In the genomic region with DNA sequence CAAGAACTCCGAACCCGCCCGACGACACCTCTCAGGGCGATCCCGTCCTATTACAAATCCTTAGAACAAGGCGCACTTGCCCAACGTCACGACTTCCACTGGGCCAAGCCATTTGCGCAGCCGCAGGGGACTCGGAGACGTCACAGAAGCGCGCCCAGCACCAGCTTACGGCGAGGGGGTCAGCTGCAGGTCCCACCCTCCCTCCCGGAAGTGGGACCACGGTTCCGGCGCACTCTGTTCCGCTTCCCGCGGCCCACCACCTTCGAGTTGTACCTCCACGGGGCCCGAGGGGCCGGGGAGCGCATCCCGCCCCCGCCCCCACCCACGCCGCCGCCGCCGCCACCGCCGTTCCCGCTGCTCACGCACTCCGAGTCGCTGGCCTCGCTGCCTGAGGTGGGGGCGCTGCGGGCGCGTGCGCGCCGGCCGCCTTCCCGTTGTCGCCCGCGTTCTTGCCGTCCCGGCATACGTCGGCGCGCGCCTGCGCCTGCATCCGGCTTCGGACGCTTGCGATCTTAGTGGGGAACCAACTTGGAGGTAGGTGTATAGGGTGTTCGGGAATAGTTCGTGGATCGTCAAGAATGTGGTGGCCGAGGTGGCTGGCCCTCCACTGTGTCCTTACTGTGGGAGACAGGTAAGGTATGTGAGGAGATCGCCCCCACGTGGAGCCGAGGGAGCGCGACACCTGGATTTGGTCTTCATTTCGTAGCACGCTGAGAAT, we compare ENCODE assay signal across 8 mouse cellular contexts. TPM values are rescaled to one million over a fixed set of nuclear protein-coding genes. Genes with fewer than 3 reads are reported as not detected.
DNase-seq lines count a peak whose midpoint lies in the region; ATAC-seq and TF ChIP-seq lines count a peak whose summit lies in the region.

A gene (plus strand): TSS at position 237 of the 718 bp plus-strand sequence.
A gene (minus strand): TSS at position 640 of the 718 bp plus-strand sequence.

- under 1% methylated on average over 78 of the region's 78 CpGs for WGBS in forebrain, embryonic 12.5 days
- WGBS in heart, postnatal 0 days = under 1% methylated on average over 60 of the region's 78 CpGs
- under 1% methylated on average over 77 of the region's 78 CpGs for WGBS in large intestine, adult 2 months
- under 1% methylated on average over 62 of the region's 78 CpGs for WGBS in liver, postnatal 0 days (ENCODE audit: insufficient replicate concordance)
- WGBS in neural tube, embryonic 14.5 days = 2% methylated on average over 52 of the region's 78 CpGs

- no peak for TF ChIP-seq EP300 in heart, postnatal 0 days (IDR thresholded peaks at IDR 0.05; ENCODE audit: low read depth)
- TF ChIP-seq EP300 in liver, postnatal 0 days (IDR thresholded peaks at IDR 0.05; ENCODE audit: low read depth) = peak; percentile 32; the same call in 1 of the 2 replicates

- no peaks in the 10 kb centered on the region for H3K27me3 ChIP-seq in E14TG2a.4 (ENCODE audit: insufficient read depth, low read length)
- no peaks in the 10 kb centered on the region for H3K27me3 ChIP-seq in forebrain, embryonic 12.5 days
- H3K27me3 ChIP-seq in heart, postnatal 0 days (ENCODE audit: control insufficient read depth, insufficient read depth, low read length) = no peaks in the 10 kb centered on the region
- no peaks in the 10 kb centered on the region for H3K27me3 ChIP-seq in liver, postnatal 0 days (ENCODE audit: insufficient read depth, low read length)
- no peaks in the 10 kb centered on the region for H3K27me3 ChIP-seq in neural tube, embryonic 14.5 days (ENCODE audit: control insufficient read depth, insufficient read depth, low read length)

- peak; percentile 98 for ATAC-seq in forebrain, embryonic 12.5 days (ENCODE audit: low FRiP score)
- peak; percentile 97 for ATAC-seq in heart, postnatal 0 days (ENCODE audit: insufficient read depth, low read depth)
- peak; percentile 96 for ATAC-seq in liver, postnatal 0 days
- peak; percentile 98 for ATAC-seq in neural tube, embryonic 14.5 days (ENCODE audit: low read depth)

- DNase-seq in c-Kit-positive CD71-positive TER-119-positive erythroid progenitor cells, embryonic 14.5 days (ENCODE audit: low spot score) = peak; percentile 91
- DNase-seq in heart, postnatal 0 days (ENCODE audit: low spot score) = peak; percentile 94
- DNase-seq in large intestine, adult 2 months (ENCODE audit: low read depth, low spot score) = peak; percentile 81
- peak; percentile 96 for DNase-seq in liver, postnatal 0 days
- DNase-seq in testis, postnatal 10 days (ENCODE audit: low spot score) = peak; percentile 97

- peak; percentile 42 for TF ChIP-seq CTCF in E14TG2a.4 (conservative IDR thresholded peaks at IDR 0.05; ENCODE audit: low read length)
- TF ChIP-seq CTCF in heart, postnatal 0 days (IDR thresholded peaks at IDR 0.05; ENCODE audit: low read depth) = peak; percentile 69
- peak; percentile 93 for TF ChIP-seq CTCF in liver, postnatal 0 days (IDR thresholded peaks at IDR 0.05; ENCODE audit: low read depth)

- H3K4me3 ChIP-seq in E14TG2a.4 (replicated peaks; ENCODE audit: low read length) = peak within 1 kb of the TSS; percentile 94
- peak within 1 kb of the TSS; percentile 88 for H3K4me3 ChIP-seq in forebrain, embryonic 12.5 days (replicated peaks)
- peak within 1 kb of the TSS; percentile 91 for H3K4me3 ChIP-seq in heart, postnatal 0 days (ENCODE audit: low read depth, low read length)
- peak within 1 kb of the TSS; percentile 87 for H3K4me3 ChIP-seq in liver, postnatal 0 days (ENCODE audit: low read depth, low read length)
- H3K4me3 ChIP-seq in neural tube, embryonic 14.5 days (ENCODE audit: low read depth, low read length) = peak within 1 kb of the TSS; percentile 81

- peaks cover 75% of the 10 kb centered on the region for H3K36me3 ChIP-seq in E14TG2a.4 (ENCODE audit: insufficient read depth, low read length)
- peaks cover 55% of the 10 kb centered on the region for H3K36me3 ChIP-seq in forebrain, embryonic 12.5 days (replicated peaks)
- peaks cover 57% of the 10 kb centered on the region for H3K36me3 ChIP-seq in heart, postnatal 0 days (replicated peaks; ENCODE audit: control insufficient read depth, insufficient read depth, low read length)
- peaks cover 32% of the 10 kb centered on the region for H3K36me3 ChIP-seq in liver, postnatal 0 days (replicated peaks; ENCODE audit: insufficient read depth, low read length)
- H3K36me3 ChIP-seq in neural tube, embryonic 14.5 days (ENCODE audit: control insufficient read depth, insufficient read depth, low read length) = peaks cover 25% of the 10 kb centered on the region

- H3K27ac ChIP-seq in forebrain, embryonic 12.5 days = peak within 1 kb of the TSS; percentile 89
- H3K27ac ChIP-seq in heart, postnatal 0 days (ENCODE audit: low read depth) = peak within 1 kb of the TSS; percentile 90
- peak within 1 kb of the TSS; percentile 95 for H3K27ac ChIP-seq in liver, postnatal 0 days (ENCODE audit: low read depth)
- peak within 1 kb of the TSS; percentile 89 for H3K27ac ChIP-seq in neural tube, embryonic 14.5 days (ENCODE audit: low read depth, low read length)

- peaks cover 57% of the 10 kb centered on the region for H3K4me1 ChIP-seq in E14TG2a.4 (replicated peaks; ENCODE audit: low read depth, low read length)
- peaks cover 35% of the 10 kb centered on the region for H3K4me1 ChIP-seq in forebrain, embryonic 12.5 days
- H3K4me1 ChIP-seq in heart, postnatal 0 days (ENCODE audit: control insufficient read depth, insufficient read depth) = peaks cover 14% of the 10 kb centered on the region
- H3K4me1 ChIP-seq in liver, postnatal 0 days (ENCODE audit: insufficient read depth) = peaks cover 28% of the 10 kb centered on the region
- H3K4me1 ChIP-seq in neural tube, embryonic 14.5 days (ENCODE audit: control insufficient read depth, insufficient read depth, low read length) = peaks cover 28% of the 10 kb centered on the region

- peaks cover 8% of the 10 kb centered on the region for H3K9me3 ChIP-seq in E14TG2a.4 (ENCODE audit: low read length)
- no peaks in the 10 kb centered on the region for H3K9me3 ChIP-seq in forebrain, embryonic 12.5 days
- H3K9me3 ChIP-seq in heart, postnatal 0 days (replicated peaks; ENCODE audit: control insufficient read depth, low read length) = no peaks in the 10 kb centered on the region
- no peaks in the 10 kb centered on the region for H3K9me3 ChIP-seq in liver, postnatal 0 days (ENCODE audit: low read length)
- H3K9me3 ChIP-seq in neural tube, embryonic 14.5 days (ENCODE audit: control insufficient read depth, low read length) = no peaks in the 10 kb centered on the region

- H3K4me2 ChIP-seq in forebrain, embryonic 12.5 days = peak within 1 kb of the TSS; percentile 83
- peak within 1 kb of the TSS; percentile 95 for H3K4me2 ChIP-seq in heart, postnatal 0 days (ENCODE audit: low read depth, low read length)
- H3K4me2 ChIP-seq in liver, postnatal 0 days (ENCODE audit: low read depth, low read length) = peak within 1 kb of the TSS; percentile 90
- H3K4me2 ChIP-seq in neural tube, embryonic 14.5 days (ENCODE audit: low read depth, low read length) = peak within 1 kb of the TSS; percentile 74

- peak within 1 kb of the TSS; percentile 91 for H3K9ac ChIP-seq in forebrain, embryonic 12.5 days
- peak within 1 kb of the TSS; percentile 92 for H3K9ac ChIP-seq in heart, postnatal 0 days (replicated peaks; ENCODE audit: low read depth, low read length)
- H3K9ac ChIP-seq in liver, postnatal 0 days (replicated peaks) = peak within 1 kb of the TSS; percentile 88
- peak within 1 kb of the TSS; percentile 69 for H3K9ac ChIP-seq in neural tube, embryonic 14.5 days (replicated peaks; ENCODE audit: low read depth, low read length)

RNA-seq across cellular contexts. Expression of the first gene that starts in this region (rescaled TPM):
- 80.5 and 88.2 TPM in 2 replicates for polyA plus RNA-seq in forebrain, embryonic 12.5 days (2016; fragmentation: Nextera tagmentation; extraction: Ambion mirVana)
- 8.2 and 24.0 TPM in 2 replicates for total RNA-seq in heart, postnatal 0 days (2014; rRNA removed; ENCODE audit: low replicate concordance)
- 14.2 and 16.2 TPM in 2 replicates for polyA plus RNA-seq in heart, postnatal 0 days (2015; fragmentation: Nextera tagmentation; extraction: Ambion mirVana)
- polyA plus RNA-seq in large intestine, adult 2 months (2012; rRNA removed) = 14.0 and 15.3 TPM in 2 replicates
- polyA plus RNA-seq in liver, postnatal 0 days (2015; fragmentation: Nextera tagmentation; extraction: Ambion mirVana) = 12.3 and 13.2 TPM in 2 replicates
- 16.1 and 23.1 TPM in 2 replicates for polyA plus RNA-seq in neural tube, embryonic 14.5 days (2014; fragmentation: Nextera tagmentation; extraction: Ambion mirVana)

RNA-seq across cellular contexts. Expression of the second gene that starts in this region (rescaled TPM):
- 20.5 and 23.7 TPM in 2 replicates for polyA plus RNA-seq in forebrain, embryonic 12.5 days (2016; fragmentation: Nextera tagmentation; extraction: Ambion mirVana)
- 14.5 and 56.8 TPM in 2 replicates for total RNA-seq in heart, postnatal 0 days (2014; rRNA removed; ENCODE audit: low replicate concordance)
- 7.9 and 8.0 TPM in 2 replicates for polyA plus RNA-seq in heart, postnatal 0 days (2015; fragmentation: Nextera tagmentation; extraction: Ambion mirVana)
- 17.5 and 22.5 TPM in 2 replicates for polyA plus RNA-seq in large intestine, adult 2 months (2012; rRNA removed)
- 4.3 TPM in 2 replicates for polyA plus RNA-seq in liver, postnatal 0 days (2015; fragmentation: Nextera tagmentation; extraction: Ambion mirVana)
- 19.7 and 20.6 TPM in 2 replicates for polyA plus RNA-seq in neural tube, embryonic 14.5 days (2014; fragmentation: Nextera tagmentation; extraction: Ambion mirVana)

Comparison
In these comparisons a context has a peak if more than half of its experiments do, and no peak if none do; other contexts are left out.
1. Peak in every context shown above with its lines: DNase-seq, ATAC-seq, H3K4me3 ChIP-seq and H3K27ac ChIP-seq.
2. CTCF ChIP-seq: peak in every context shown above with its lines; median percentile 93 in liver, postnatal 0 days; 69 in heart, postnatal 0 days; 42 in E14TG2a.4.